Mouse (Mus musculus) limb, embryonic 13.5 days (tissue): ENCODE data around the gene St8sia1. TPM values are rescaled to one million over a fixed set of nuclear protein-coding genes. Genes with fewer than 3 reads are reported as not detected.

Experiments
- ATAC-seq: fragments of 200-750 bp; cut with Nextera tagmentation; 2 replicates; pipeline ENCODE4 v1.8.0; 2017; ENCODE audit warnings: low read depth, moderate number of reproducible peaks, moderate TSS enrichment; ENCODE audit not compliant: low FRiP score
- H3K27ac ChIP-seq: fragments of 300-500 bp; sonication (generic); 2 replicates; pipeline ENCODE4 v1.5.1; 2015; ENCODE audit warnings: inconsistent platforms, mild to moderate bottlenecking, moderate library complexity
- H3K27me3 ChIP-seq: fragments of 300-500 bp; sonication (generic); 2 replicates; pipeline ENCODE4 v1.6.1; 2015; ENCODE audit warnings: mild to moderate bottlenecking, inconsistent platforms
- H3K36me3 ChIP-seq: fragments of 300-500 bp; sonication (generic); 2 replicates; pipeline ENCODE4 v1.6.1; 2015; ENCODE audit warnings: inconsistent platforms, mild to moderate bottlenecking, moderate library complexity
- H3K4me1 ChIP-seq: fragments of 300-500 bp; sonication (generic); 2 replicates; pipeline ENCODE4 v1.6.1; 2015; ENCODE audit warnings: inconsistent platforms
- H3K4me2 ChIP-seq: fragments of 300-500 bp; sonication (generic); replicated peaks from 2 replicates; pipeline ENCODE4 v1.6.1; 2015; ENCODE audit warnings: inconsistent platforms, mild to moderate bottlenecking, moderate library complexity
- H3K4me3 ChIP-seq: fragments of 300-500 bp; sonication (generic); 2 replicates; pipeline ENCODE4 v1.5.1; 2015; ENCODE audit warnings: moderate library complexity, mild to moderate bottlenecking, inconsistent platforms
- H3K9ac ChIP-seq: fragments of 300-500 bp; sonication (generic); 2 replicates; pipeline ENCODE4 v1.6.1; 2015; ENCODE audit warnings: mild to moderate bottlenecking, inconsistent platforms
- H3K9me3 ChIP-seq: fragments of 300-500 bp; sonication (generic); 2 replicates; pipeline ENCODE4 v1.6.1; 2016; ENCODE audit warnings: inconsistent platforms
- WGBS: fragments of 180-500 bp; shearing (Covaris S2); methylation state at CpG from one replicate; pipeline ENCODE4 v1.1.7; 2015; 5-methylcytosine and 5-hydroxymethylcytosine counted together
- polyA plus RNA-seq: library from polyadenylated mRNA; unstranded; fragments of >200 nt; fragmentation: Nextera tagmentation; extraction: Ambion mirVana; gene quantifications from 2 replicates; pipeline ENCODE4 v1.2.1, GENCODE M21; 2015

St8sia1 gene
- polyA plus RNA-seq, 1 experiment from 2014 or later: 1.3 TPM

DNA sequence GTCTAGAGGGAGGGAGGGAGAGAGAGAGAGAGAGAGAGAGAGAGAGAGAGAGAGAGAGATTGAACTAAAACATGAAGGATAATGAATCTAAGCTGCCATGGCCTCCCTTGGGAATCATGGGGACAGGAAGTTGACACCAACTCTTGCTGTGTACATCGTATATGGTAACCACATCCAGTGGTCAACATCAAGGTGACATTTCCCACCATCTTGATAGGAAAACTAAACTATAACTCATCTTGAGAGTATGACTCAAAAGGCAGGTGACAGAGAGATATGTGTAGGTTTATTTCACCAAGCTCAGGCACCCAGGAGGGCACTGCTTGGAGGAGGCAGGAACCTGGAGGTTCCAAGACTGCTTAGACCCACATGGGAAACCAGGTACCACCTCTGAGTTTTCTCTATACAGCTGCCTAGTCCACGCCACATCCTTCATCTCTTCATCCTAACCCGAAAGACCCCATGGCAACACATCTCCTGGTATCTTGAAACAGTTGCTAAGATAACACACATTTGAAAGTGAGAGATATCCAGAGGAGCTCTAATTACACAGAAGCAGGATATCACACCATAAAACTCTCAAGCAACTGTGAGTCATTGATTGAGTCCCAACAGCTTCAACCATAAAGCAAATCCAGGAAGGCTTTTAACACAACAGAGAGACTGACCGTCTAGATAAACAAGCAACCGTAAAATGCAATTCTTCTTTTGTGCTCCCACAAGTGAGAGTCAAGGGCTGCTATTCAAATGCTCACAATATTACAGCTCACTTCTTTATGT, 141.1 kb downstream of the St8sia1 start:
- H3K9ac ChIP-seq: no peak overlapping the region
- H3K36me3 ChIP-seq: no peaks in the 10 kb centered on the region
- no peaks in the 10 kb centered on the region for H3K4me1 ChIP-seq
- H3K27me3 ChIP-seq: no peaks in the 10 kb centered on the region
- ATAC-seq: no peak
- no peak overlapping the region for H3K27ac ChIP-seq
- no peak overlapping the region for H3K4me2 ChIP-seq
- H3K4me3 ChIP-seq: no peak overlapping the region
- H3K9me3 ChIP-seq: no peaks in the 10 kb centered on the region
- 37% methylated on average over 5 of the region's 5 CpGs for WGBS

DNA sequence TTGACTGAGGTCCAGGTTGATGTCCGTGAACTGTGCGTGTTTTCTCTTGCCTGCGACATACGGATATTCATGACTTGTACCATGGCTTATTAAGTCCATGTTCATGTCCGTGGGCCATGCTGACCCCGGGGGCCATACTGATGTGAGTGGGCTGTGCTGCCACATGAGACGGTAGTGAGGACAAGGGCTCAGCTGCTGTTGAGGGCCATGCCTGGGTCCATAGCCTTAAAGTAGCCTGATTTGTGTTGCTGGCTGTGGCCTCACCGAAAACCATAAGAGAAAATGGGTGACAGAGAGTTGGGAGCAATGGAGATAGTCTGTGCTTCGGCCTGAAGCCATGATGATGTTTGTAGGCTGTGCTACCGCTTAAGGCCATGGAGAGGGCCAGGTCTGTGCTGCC, 145.9 kb downstream of the St8sia1 start:
- Histone ChIP-seq H3K9ac (no peak overlapping the region), H3K27me3 (no peaks in the 10 kb centered on the region), H3K4me1 (peaks cover 4% of the 10 kb centered on the region; the same call in 1 of the 2 replicates), H3K4me2 (no peak overlapping the region), H3K9me3 (no peaks in the 10 kb centered on the region), H3K27ac (no peak overlapping the region), H3K36me3 (no peaks in the 10 kb centered on the region), H3K4me3 (no peak overlapping the region)
- no peak for ATAC-seq
- WGBS: 91% methylated on average over 10 of the region's 10 CpGs

DNA sequence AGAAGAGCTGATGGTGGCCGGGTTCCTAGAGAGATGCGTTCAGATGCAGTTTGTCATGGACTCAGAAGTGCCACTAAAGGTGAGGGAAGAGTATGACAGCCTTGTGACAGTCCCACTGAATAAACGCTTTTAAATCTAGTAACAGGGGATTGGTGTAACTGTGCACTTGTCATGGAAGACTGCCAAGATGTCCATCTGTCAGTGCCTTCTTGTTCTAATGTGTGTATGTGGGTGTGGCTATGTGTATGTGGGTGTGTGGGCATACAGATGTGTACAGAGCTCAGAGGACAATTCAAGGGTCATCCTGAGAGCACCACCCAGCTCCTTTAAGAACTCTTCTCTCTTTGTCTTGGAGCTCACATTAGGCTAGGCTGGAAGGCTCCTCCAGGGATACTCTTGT, 148.7 kb downstream of the St8sia1 start:
- Histone ChIP-seq H3K36me3 (no peaks in the 10 kb centered on the region), H3K9ac (no peak overlapping the region), H3K4me1 (peaks cover 4% of the 10 kb centered on the region; the same call in 1 of the 2 replicates), H3K27ac (no peak overlapping the region), H3K4me3 (no peak overlapping the region), H3K9me3 (no peaks in the 10 kb centered on the region), H3K4me2 (no peak overlapping the region), H3K27me3 (peaks cover 4% of the 10 kb centered on the region; the same call in 1 of the 2 replicates)
- ATAC-seq: no peak
- WGBS: 86% methylated on average over 3 of the region's 3 CpGs

DNA sequence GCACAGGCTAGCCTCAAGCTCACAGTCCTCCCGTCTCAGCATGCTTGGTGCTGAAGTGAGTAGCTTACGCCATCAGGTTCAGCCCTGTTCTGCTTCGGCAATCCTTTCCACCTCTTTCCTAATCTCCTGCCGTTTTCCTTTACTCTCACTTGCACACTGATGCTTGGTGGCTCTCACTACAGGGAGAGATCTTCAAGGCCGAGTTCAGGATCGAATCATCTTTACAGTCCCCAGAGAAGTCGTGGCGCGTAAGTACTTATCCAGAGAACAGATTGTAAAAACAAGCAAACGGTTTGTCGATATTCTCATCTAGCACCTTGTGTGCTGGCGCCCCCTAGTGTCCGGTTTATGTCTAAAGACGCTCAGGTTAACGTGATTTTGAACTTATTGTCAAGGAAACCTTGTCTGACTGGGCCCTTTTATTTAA, 149.7 kb downstream of the St8sia1 start:
- Histone ChIP-seq H3K4me1 (peaks cover 4% of the 10 kb centered on the region; the same call in 1 of the 2 replicates), H3K27me3 (peaks cover 4% of the 10 kb centered on the region; the same call in 1 of the 2 replicates), H3K4me3 (peak overlapping the region; percentile 42), H3K27ac (no peak overlapping the region), H3K36me3 (no peaks in the 10 kb centered on the region), H3K4me2 (peak overlapping the region; percentile 63), H3K9me3 (no peaks in the 10 kb centered on the region), H3K9ac (peak overlapping the region; percentile 65)
- ATAC-seq: peak; percentile 58
- WGBS: 3% methylated on average over 15 of the region's 15 CpGs

DNA sequence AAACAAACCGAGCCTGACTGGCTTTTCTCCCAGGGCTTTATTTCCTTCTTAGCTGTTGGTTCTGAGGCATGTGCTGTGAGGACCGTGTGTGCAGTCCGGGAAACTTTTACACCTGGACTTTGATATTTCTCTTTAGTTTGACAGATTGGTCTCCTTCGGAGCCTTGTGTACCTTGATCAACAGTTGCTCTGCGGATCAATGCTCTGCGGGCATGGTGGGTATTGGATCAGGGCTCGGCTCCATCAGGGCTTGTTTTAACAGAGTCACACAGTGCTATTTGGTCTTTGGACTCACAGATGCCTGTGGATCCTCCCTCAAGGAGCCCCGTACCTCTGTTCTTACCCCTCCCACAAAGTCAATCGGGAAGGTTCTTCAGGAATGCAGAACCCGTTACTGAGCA, 150.2 kb downstream of the St8sia1 start:
- Histone ChIP-seq H3K4me1 (peaks cover 4% of the 10 kb centered on the region; the same call in 1 of the 2 replicates), H3K27me3 (peaks cover 4% of the 10 kb centered on the region; the same call in 1 of the 2 replicates), H3K4me2 (peak overlapping the region; percentile 63), H3K36me3 (no peaks in the 10 kb centered on the region), H3K27ac (no peak overlapping the region), H3K4me3 (peak overlapping the region; percentile 42), H3K9ac (0 out of 2 replicates have a peak overlapping the region, but pooled peaks have one; percentile 65), H3K9me3 (no peaks in the 10 kb centered on the region)
- WGBS: 51% methylated on average over 10 of the region's 10 CpGs
- ATAC-seq: 0 out of 2 replicates have a peak, but pooled peaks have one; percentile 37

DNA sequence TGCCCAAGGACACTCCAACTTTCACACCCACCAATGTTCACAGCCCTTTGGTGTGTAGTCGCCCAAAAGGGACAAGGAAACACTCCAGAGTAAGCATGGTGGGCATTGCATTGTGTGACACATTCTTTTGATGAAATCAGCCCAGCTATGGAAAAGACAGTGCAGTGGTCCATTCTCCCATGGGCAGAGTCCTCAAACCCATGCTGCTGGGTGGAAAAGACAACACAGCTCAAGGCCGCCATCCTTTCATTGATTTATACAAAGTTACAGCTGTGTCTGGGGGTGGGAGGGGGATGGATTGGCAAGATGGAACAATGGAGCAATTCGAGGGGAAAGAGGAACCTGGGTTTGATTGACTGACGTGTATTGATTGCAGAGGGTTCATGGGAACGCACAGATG, 151.3 kb downstream of the St8sia1 start:
- 80% methylated on average over 5 of the region's 5 CpGs for WGBS
- Histone ChIP-seq H3K4me3 (no peak overlapping the region), H3K36me3 (no peaks in the 10 kb centered on the region), H3K27ac (no peak overlapping the region), H3K4me1 (peaks cover 4% of the 10 kb centered on the region; the same call in 1 of the 2 replicates), H3K4me2 (no peak overlapping the region), H3K9me3 (no peaks in the 10 kb centered on the region), H3K27me3 (peaks cover 4% of the 10 kb centered on the region; the same call in 1 of the 2 replicates), H3K9ac (no peak overlapping the region)
- no peak for ATAC-seq

DNA sequence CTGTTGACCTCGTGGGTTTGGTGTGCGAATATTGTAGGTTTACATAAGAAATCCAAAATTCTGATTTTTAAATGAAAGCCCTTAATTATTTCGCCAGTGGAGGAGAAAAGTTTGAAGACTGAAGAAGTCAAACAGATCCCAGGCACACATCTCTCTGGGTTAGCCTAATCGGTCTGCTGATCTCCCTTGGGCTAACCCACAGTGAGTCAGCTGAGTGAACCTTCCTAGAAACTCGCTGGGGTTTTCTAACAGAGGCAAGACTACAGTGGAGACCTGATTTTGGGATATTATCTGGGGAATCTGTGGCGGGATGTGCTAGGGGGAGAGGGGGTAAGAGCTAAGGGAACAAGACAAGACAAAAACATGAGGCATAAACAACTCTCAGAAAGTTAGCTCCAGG, 154.0 kb downstream of the St8sia1 start:
- Histone ChIP-seq H3K4me2 (no peak overlapping the region), H3K27ac (no peak overlapping the region), H3K36me3 (no peaks in the 10 kb centered on the region), H3K9ac (no peak overlapping the region), H3K27me3 (peaks cover 4% of the 10 kb centered on the region; the same call in 1 of the 2 replicates), H3K4me3 (no peak overlapping the region), H3K4me1 (peaks cover 4% of the 10 kb centered on the region; the same call in 1 of the 2 replicates), H3K9me3 (no peaks in the 10 kb centered on the region)
- no peak for ATAC-seq
- 69% methylated on average over 6 of the region's 6 CpGs for WGBS

DNA sequence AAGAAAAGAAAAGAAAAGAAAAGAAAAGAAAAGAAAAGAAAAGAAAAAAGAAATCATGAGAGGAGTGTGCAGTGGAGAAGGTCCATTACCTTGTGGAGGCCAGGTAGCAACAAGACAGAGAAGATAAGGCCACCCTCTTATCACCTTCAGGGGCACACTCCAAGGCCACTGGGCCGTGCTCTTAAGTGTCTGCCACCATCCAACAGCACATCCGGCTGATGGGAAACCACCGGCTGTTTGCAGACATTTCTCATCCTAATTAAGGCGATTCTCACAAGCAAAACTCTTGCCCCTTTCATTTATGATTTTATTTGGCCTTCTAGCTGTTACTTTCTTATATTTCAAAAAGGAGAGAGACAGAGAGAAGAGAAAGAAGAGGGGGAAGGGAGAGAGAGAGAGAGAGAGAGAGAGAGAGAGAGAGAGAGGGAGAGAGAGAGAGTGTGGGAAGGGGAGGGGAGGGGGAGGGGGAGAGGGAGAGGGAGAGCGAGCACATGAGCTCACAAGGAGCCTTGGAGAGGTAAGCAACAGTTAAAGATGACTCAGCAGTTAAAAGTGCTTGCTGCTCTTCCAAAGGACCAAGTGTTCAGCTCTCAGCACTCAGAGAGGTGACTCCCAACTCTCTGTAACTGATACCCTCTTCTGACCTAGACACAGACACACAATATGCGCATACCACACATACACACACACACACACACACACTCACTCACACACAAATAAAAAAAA, 154.7 kb downstream of the St8sia1 start:
- Histone ChIP-seq H3K36me3 (no peaks in the 10 kb centered on the region), H3K4me1 (peaks cover 4% of the 10 kb centered on the region; the same call in 1 of the 2 replicates), H3K4me2 (no peak overlapping the region), H3K9ac (no peak overlapping the region), H3K27me3 (peaks cover 4% of the 10 kb centered on the region; the same call in 1 of the 2 replicates), H3K4me3 (no peak overlapping the region), H3K27ac (no peak overlapping the region), H3K9me3 (no peaks in the 10 kb centered on the region)
- 38% methylated on average over 6 of the region's 6 CpGs for WGBS
- no peak for ATAC-seq

DNA sequence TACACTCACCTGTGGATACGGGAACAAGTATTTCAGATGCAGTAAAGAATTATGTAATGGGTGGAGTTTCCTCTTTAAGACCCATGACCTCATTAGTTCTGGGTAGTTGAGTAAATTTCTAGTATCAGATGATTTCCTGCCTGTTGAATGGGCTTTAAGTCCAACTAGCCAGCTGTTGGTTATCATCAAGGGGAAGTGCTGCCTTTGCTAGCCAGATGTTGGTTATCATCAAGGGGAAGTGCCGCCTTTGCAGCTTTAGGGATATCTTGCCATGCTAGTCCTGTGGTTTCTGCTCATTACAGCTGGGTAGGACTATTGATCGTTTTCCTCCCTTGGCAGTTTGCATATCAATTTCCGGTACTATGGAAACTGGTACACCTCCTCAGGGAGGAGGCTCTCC, 157.9 kb downstream of the St8sia1 start:
- Histone ChIP-seq H3K27ac (no peak overlapping the region), H3K4me1 (peaks cover 4% of the 10 kb centered on the region; the same call in 1 of the 2 replicates), H3K27me3 (no peaks in the 10 kb centered on the region), H3K9ac (no peak overlapping the region), H3K4me2 (no peak overlapping the region), H3K4me3 (no peak overlapping the region), H3K36me3 (no peaks in the 10 kb centered on the region), H3K9me3 (no peaks in the 10 kb centered on the region)
- no peak for ATAC-seq
- WGBS: 73% methylated on average over 4 of the region's 4 CpGs

DNA sequence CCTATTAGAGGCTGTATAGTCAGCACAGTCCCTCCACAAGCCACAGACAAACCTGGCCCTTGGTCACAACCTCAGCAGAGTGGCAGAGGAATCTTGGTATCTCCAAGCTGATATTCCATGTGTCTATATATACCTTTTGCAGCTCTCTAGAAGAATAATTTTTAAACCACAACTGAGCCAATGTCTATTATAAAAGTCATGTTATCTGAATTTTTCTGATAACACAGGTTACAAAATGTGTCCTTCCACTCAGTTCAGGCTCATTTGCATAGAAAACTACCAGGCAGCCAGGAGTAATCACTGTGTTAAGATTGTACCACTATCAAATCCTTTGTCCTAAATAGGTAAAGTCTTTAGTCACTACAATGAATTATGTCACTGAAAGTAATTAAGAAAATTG, 159.8 kb downstream of the St8sia1 start, which contains the start of gene Sult6b2:
Gene Sult6b2 (minus strand): TSS at position 101 of the 400 bp plus-strand sequence.
- ATAC-seq: no peak

DNA sequence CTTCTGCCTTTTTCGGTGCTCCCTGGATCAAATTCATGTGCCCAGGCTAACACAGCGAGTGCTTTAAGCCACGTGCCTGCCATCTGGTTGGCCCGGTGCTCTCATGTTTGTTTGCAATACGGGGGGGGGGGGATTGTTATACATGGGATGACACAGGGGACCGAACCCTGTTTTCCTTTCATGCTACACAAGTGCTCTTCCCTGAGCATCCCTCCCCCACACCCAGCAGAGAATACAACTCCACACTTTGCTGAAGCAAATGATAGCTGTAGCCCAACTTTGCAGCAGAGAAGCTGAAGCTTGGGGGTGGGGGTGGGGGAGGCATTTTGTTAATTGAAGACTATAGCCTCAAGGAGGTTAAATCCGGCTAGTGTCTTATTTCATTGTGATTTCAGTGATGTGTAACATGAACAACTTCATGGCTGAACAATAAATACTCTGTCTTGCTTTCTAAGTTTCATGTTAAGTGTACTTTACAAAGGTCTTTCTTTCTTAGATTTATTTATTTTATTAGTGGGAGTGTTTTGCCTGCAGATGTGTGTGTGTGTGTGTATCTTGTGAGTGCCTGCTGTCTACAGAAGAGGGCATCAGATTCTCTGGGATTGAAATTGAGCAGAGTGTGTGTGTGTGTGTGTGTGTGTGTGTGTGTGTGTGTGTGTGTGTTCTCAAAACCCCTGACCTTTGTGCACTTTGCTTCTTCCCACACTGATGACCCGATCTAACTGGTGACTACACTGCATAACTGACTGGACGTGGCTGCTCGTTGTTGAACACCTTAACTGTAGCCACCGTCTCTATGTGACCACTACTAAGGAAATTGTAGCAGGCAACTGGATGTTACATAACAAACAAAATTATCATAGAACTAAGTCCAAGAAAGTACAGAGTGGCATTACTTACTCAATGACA, 161.4 kb downstream of the St8sia1 start:
- ATAC-seq: no peak; the same call in 1 of the 2 replicates
- Histone ChIP-seq H3K4me3 (no peak overlapping the region), H3K36me3 (no peaks in the 10 kb centered on the region)

More for the DNA sequence above, 159.8 kb downstream of the St8sia1 start, which contains the start of gene Sult6b2:
- peaks cover 4% of the 10 kb centered on the region; the same call in 1 of the 2 replicates for H3K4me1 ChIP-seq
- H3K4me3 ChIP-seq: no peak within 1 kb of the TSS
- H3K36me3 ChIP-seq: no peaks in the 10 kb centered on the region
- no peak within 1 kb of the TSS for H3K27ac ChIP-seq
- H3K9ac ChIP-seq: no peak within 1 kb of the TSS
- no peaks in the 10 kb centered on the region for H3K9me3 ChIP-seq
- H3K4me2 ChIP-seq: no peak within 1 kb of the TSS
- H3K27me3 ChIP-seq: no peaks in the 10 kb centered on the region

More for the DNA sequence above, 161.4 kb downstream of the St8sia1 start:
- Histone ChIP-seq H3K4me1 (peaks cover 4% of the 10 kb centered on the region), H3K4me2 (no peak overlapping the region), H3K9me3 (no peaks in the 10 kb centered on the region), H3K9ac (no peak overlapping the region), H3K27me3 (no peaks in the 10 kb centered on the region), H3K27ac (no peak overlapping the region)
- 56% methylated on average over 11 of the region's 11 CpGs for WGBS
